Mouse (Mus musculus) frontal cortex, postnatal 36 days (tissue): Measurements from ENCODE around the gene Lrrc8c.

Experiments
- DNase-seq, 2 experiments: peaks; one replicate each; pipeline ENCODE4 v3.0.0; 2022; ENCODE audit warnings: low spot score in 2 of 2

The Lrrc8c gene

GRCm38 (mm10) chr5:105599315-105599714 is 80.1 kb downstream of the Lrrc8c start:
- no peak for DNase-seq

GRCm38 (mm10) chr5:105600998-105601397 is 81.8 kb downstream of the Lrrc8c start:
- no peak for DNase-seq

GRCm38 (mm10) chr5:105602585-105602984 is 83.4 kb downstream of the Lrrc8c start:
- DNase-seq = no peak

- DNase-seq = no peak
Observed at GRCm38 (mm10) chr5:105605736-105606135, 86.5 kb downstream of the Lrrc8c start.

- no peak for DNase-seq
Observed at GRCm38 (mm10) chr5:105609683-105610082, 90.5 kb downstream of the Lrrc8c start.

GRCm38 (mm10) chr5:105613002-105613401 is 93.8 kb downstream of the Lrrc8c start:
- no peak for DNase-seq

- DNase-seq = no peak
Observed at GRCm38 (mm10) chr5:105614000-105614399, 94.8 kb downstream of the Lrrc8c start.

GRCm38 (mm10) chr5:105614682-105615434 is 95.7 kb downstream of the Lrrc8c start:
- no peak for DNase-seq

- no peak for DNase-seq
Observed at GRCm38 (mm10) chr5:105615871-105616454, 96.8 kb downstream of the Lrrc8c start.

GRCm38 (mm10) chr5:105616538-105616937 is 97.3 kb downstream of the Lrrc8c start:
- no peak for DNase-seq

GRCm38 (mm10) chr5:105618510-105618909 is 99.3 kb downstream of the Lrrc8c start:
- DNase-seq = no peak

GRCm38 (mm10) chr5:105619666-105620065 is 100.5 kb downstream of the Lrrc8c start:
- DNase-seq = no peak

- peak; percentile 67 to 71 for DNase-seq
Observed at GRCm38 (mm10) chr5:105620505-105621116, 101.4 kb downstream of the Lrrc8c start.

- no peak for DNase-seq
Observed at GRCm38 (mm10) chr5:105623074-105623713, 104.0 kb downstream of the Lrrc8c start.

GRCm38 (mm10) chr5:105624257-105624656 is 105.1 kb downstream of the Lrrc8c start:
- no peak for DNase-seq

- DNase-seq = no peak
Observed at GRCm38 (mm10) chr5:105625504-105626150, 106.4 kb downstream of the Lrrc8c start.

- no peak for DNase-seq
Observed at GRCm38 (mm10) chr5:105626355-105626754, 107.2 kb downstream of the Lrrc8c start.

- DNase-seq = no peak
Observed at GRCm38 (mm10) chr5:105627093-105627492, 107.9 kb downstream of the Lrrc8c start.

GRCm38 (mm10) chr5:105629955-105630354 is 110.8 kb downstream of the Lrrc8c start:
- no peak for DNase-seq

- peak; percentile 37 to 53 for DNase-seq
Observed at GRCm38 (mm10) chr5:105632066-105632465, 112.9 kb downstream of the Lrrc8c start.

- DNase-seq = no peak
Observed at GRCm38 (mm10) chr5:105635576-105635975, 116.4 kb downstream of the Lrrc8c start.
